Mouse (Mus musculus) hindbrain, postnatal 0 days (tissue): ENCODE measurements around the gene Tomm20. TPM values are rescaled to one million over a fixed set of nuclear protein-coding genes. Genes with fewer than 3 reads are reported as not detected.

Experiments used
- ATAC-seq: fragments of 200-750 bp; cut with Nextera tagmentation; 2 replicates; pipeline ENCODE4 v1.8.0; 2017; ENCODE audit warnings: mild to moderate bottlenecking, moderate TSS enrichment, moderate library complexity
- DNase-seq: peaks from one replicate; pipeline ENCODE4 v3.0.0-alpha.2; 2015; ENCODE audit warnings: low spot score
- H3K27ac ChIP-seq: fragments of 300-500 bp; sonication (generic); 2 replicates; pipeline ENCODE4 v1.5.1; 2014; ENCODE audit warnings: mild to moderate bottlenecking
- H3K27me3 ChIP-seq: fragments of 300-500 bp; sonication (generic); 2 replicates; pipeline ENCODE4 v1.6.1; 2014; ENCODE audit warnings: low read length, mixed read lengths; ENCODE audit not compliant: insufficient read depth
- H3K36me3 ChIP-seq: fragments of 300-500 bp; sonication (generic); 2 replicates; pipeline ENCODE4 v1.6.1; 2014; ENCODE audit warnings: low read length, mixed read lengths; ENCODE audit not compliant: insufficient read depth
- H3K4me1 ChIP-seq: fragments of 300-500 bp; sonication (generic); 2 replicates; pipeline ENCODE4 v1.6.1; 2014; ENCODE audit warnings: antibody characterized with exemption, low read length, mixed read lengths; ENCODE audit not compliant: insufficient read depth
- H3K4me2 ChIP-seq: fragments of 300-500 bp; sonication (generic); 2 replicates; pipeline ENCODE4 v1.6.1; 2014; ENCODE audit warnings: low read depth, mild to moderate bottlenecking, low read length, moderate library complexity, mixed read lengths
- H3K4me3 ChIP-seq: fragments of 300-500 bp; sonication (generic); 2 replicates; pipeline ENCODE4 v1.5.1; 2014; ENCODE audit warnings: low read length
- H3K9ac ChIP-seq: fragments of 300-500 bp; sonication (generic); replicated peaks from 2 replicates; pipeline ENCODE4 v1.6.1; 2014; ENCODE audit warnings: mild to moderate bottlenecking, low read length, moderate library complexity, mixed read lengths
- H3K9me3 ChIP-seq: fragments of 300-500 bp; sonication (generic); 2 replicates; pipeline ENCODE4 v1.6.1; 2016; ENCODE audit warnings: low read length, mixed read lengths
- CTCF ChIP-seq: IDR thresholded peaks from 2 replicates; pipeline ENCODE4 v1.5.1; 2016; ENCODE audit warnings: antibody characterized with exemption, control low read depth, low read depth
- WGBS: fragments of 180-500 bp; shearing (Covaris S2); extraction: QIAGEN DNeasy Blood & Tissue Kit; methylation state at CpG from one replicate; pipeline ENCODE4 v1.1.7; 2014; 5-methylcytosine and 5-hydroxymethylcytosine counted together
- polyA plus RNA-seq: library from polyadenylated mRNA; unstranded; fragments of >200 nt; fragmentation: Nextera tagmentation; extraction: Ambion mirVana; gene quantifications from 2 replicates; pipeline ENCODE4 v1.2.1, GENCODE M21; 2015
- total RNA-seq: library from RNA; depleted of rRNA; stranded (reverse); fragments of >200 nt; gene quantifications from 2 replicates; pipeline ENCODE4 v1.2.3, GENCODE M21; 2014

The Tomm20 gene
- total and polyA plus RNA-seq, 2 experiments from 2014 or later, result 141 to 232 TPM

DNA sequence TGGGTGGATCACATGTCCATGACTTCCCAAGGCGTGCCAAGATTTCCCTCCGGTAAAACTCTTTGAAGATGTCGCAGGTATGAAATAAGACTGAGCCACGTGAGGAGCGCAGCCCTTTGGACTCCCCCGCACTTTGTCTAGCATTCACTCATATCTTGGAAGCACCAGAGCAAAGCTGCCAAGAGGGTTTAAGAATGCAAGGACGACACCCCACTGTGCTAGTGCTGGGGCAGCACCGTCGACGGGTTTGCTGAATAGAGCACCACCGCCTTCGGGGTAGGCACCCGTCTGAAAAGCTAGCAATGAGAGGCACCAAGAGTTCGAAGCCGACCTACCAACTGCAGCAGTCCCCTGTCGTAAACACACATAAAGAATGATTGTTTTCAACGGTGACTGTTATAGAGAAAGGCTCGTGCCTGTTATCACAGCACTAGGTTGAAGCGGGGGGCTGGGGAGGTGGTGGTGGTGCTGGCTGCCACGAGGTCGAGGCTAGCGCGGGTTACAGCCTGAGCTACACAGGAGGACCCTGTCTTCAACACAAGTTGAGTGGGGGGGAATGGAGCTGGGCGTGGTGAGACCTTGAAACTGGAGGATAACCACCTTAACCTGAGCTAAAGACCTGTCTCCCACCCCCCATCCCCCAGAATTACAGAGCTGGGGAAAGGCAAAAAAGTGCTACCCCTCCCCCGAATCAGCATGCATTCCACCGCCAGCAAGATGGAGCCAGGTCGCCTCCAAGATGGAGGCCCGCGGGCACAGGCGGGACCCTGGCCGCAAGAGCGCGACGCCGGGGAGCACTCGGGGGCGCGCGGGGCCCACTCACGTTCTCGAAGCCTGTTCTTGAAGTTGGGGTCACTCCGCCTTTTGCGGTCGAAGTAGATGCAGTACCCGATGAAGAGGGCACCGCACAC lies 608 bp downstream of the Tomm20 start:
- ATAC-seq, result peak; percentile 86
- Histone ChIP-seq H3K4me1 (peaks cover 14% of the 10 kb centered on the region; the same call in 1 of the 2 replicates), H3K9me3 (no peaks in the 10 kb centered on the region), H3K27me3 (no peaks in the 10 kb centered on the region), H3K27ac (peak overlapping the region; percentile 87), H3K4me3 (peak overlapping the region; percentile 57), H3K36me3 (peaks cover 10% of the 10 kb centered on the region; the same call in 1 of the 2 replicates), H3K9ac (peak overlapping the region; percentile 73), H3K4me2 (peak overlapping the region; percentile 94)
- DNase-seq, result peak; percentile 79
- WGBS, result 1% methylated on average over 46 of the region's 46 CpGs
- no peak for TF ChIP-seq CTCF

DNA sequence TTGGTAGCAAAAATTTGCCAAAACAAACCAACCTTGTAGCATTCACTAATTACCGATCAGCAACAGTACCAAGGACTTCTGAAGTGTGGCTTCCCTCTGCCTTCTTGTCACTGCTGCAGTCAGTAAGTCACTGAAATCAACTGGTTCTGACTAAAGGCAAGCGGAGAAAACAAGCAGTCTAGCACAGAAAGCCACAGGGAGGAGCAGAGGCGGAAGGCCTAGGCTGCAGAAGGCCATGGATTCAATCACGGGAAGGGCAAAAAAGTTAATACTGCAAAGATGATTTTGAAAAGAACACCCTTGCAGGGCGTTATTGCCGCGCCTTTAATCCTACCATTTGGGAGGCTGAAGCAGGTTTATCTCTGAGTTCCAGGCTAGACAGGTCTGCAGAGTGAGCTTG lies 2.1 kb downstream of the Tomm20 start:
- ATAC-seq (no peak), DNase-seq (no peak)
- TF ChIP-seq CTCF, result no peak
- Histone ChIP-seq H3K4me3 (no peak overlapping the region), H3K27me3 (no peaks in the 10 kb centered on the region), H3K36me3 (peaks cover 10% of the 10 kb centered on the region), H3K4me2 (peak overlapping the region; percentile 94; the same call in 1 of the 2 replicates), H3K4me1 (peaks cover 14% of the 10 kb centered on the region; the same call in 1 of the 2 replicates), H3K9me3 (no peaks in the 10 kb centered on the region), H3K27ac (no peak overlapping the region), H3K9ac (no peak overlapping the region)
- WGBS, result 89% methylated on average over 7 of the region's 7 CpGs

DNA sequence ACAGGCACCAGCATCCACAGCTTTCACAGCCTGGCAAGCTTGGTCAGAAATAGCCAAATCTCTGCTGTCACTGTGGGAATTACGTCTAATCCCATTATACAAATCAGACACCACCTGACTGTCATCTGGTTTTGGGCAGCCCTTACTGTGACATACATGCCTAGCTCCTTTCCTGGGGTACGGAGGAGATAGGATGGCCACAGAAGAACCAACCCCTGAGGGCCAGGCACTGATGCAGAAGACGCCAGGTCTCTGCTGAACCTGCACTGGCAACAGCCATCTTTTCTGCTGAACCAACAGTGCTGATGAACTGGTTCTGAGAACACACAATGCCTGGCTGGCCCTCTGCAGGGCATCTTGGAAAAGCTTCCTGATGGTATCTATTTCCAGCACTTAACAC lies 8.3 kb downstream of the Tomm20 start:
- Histone ChIP-seq H3K36me3 (peaks cover 29% of the 10 kb centered on the region), H3K27ac (no peak overlapping the region), H3K4me1 (no peaks in the 10 kb centered on the region), H3K9me3 (no peaks in the 10 kb centered on the region), H3K4me2 (no peak overlapping the region), H3K9ac (no peak overlapping the region), H3K4me3 (no peak overlapping the region), H3K27me3 (no peaks in the 10 kb centered on the region)
- WGBS, result 69% methylated on average over 3 of the region's 3 CpGs
- no peak for DNase-seq
- no peak for ATAC-seq
- no peak for TF ChIP-seq CTCF

DNA sequence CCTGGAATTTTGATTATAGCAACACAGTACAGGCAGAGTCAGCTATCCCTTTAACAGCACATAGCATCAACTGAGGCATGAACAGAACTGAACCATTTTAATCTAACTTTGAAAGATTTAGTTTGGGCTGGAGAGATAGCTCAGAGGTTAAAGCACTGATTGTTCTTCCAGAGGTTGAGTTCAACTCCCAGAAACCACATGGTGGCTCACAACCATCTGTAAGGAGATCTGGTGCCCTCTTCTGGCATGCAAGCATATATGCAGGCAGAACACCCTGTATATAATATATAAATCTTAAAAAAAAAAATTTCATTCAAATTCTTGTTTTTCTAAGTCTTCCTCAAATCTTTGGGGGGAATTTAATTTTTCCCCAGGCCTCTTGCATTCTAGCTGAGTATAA lies 9.7 kb downstream of the Tomm20 start:
- no peaks in the 10 kb centered on the region for H3K27me3 ChIP-seq
- no peaks in the 10 kb centered on the region for H3K9me3 ChIP-seq
- no peak overlapping the region for H3K9ac ChIP-seq
- peak; percentile 72 for TF ChIP-seq CTCF
- DNase-seq (peak; percentile 24), ATAC-seq (no peak)
- no peak overlapping the region for H3K4me2 ChIP-seq
- no peaks in the 10 kb centered on the region for H3K4me1 ChIP-seq
- peaks cover 31% of the 10 kb centered on the region for H3K36me3 ChIP-seq
- H3K27ac ChIP-seq, result no peak overlapping the region
- H3K4me3 ChIP-seq, result no peak overlapping the region

DNA sequence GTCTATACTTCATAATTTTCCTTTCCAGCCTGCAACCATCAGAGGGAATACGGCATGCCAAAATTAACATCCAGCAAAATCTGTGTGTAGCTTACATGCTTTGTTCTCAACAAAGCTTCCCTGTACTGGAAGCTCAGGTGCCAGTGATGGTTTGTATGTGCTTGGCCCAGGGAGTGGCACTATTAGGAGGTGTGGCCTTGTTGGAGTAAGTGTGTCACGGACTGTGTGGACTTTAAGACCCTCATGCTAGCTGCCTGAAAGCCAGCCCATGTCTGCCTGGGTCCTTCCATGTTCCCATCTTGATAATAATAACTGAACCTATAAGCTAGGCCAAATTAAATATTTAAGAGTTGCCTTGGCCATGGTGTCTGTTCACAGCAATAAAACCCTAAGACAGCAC lies 10.3 kb downstream of the Tomm20 start:
- TF ChIP-seq CTCF, result no peak
- 93% methylated on average over 2 of the region's 2 CpGs for WGBS
- no peak for ATAC-seq

DNA sequence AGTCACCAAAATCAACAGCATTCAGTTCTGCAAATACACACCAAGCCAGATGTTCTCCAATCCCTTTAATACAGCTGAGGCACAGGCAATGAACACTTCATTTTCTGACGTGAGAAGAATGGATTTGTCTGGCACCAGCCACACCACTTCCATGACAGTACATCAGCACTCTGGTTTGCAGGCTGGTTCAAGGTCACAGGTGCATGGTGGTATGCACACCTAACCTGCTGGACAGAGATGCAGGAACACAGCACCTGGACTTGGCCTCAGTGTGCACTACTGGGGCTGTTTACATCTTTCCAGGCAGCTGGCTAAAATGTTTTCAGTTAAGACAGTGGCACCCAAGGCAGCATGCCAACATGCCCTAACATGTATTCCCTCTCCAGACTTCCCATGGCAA lies 13.0 kb downstream of the Tomm20 start:
- Histone ChIP-seq H3K36me3 (peaks cover 20% of the 10 kb centered on the region; the same call in 1 of the 2 replicates), H3K4me3 (no peak overlapping the region), H3K9ac (no peak overlapping the region), H3K9me3 (no peaks in the 10 kb centered on the region), H3K4me2 (no peak overlapping the region), H3K27ac (no peak overlapping the region), H3K27me3 (no peaks in the 10 kb centered on the region), H3K4me1 (no peaks in the 10 kb centered on the region)
- ATAC-seq (no peak), DNase-seq (no peak)
- TF ChIP-seq CTCF, result no peak
- WGBS, result 82% methylated on average over 1 of the region's 1 CpGs

More for the DNA sequence above, 10.3 kb downstream of the Tomm20 start:
- no peak for DNase-seq
- Histone ChIP-seq H3K27ac (no peak overlapping the region), H3K36me3 (peaks cover 31% of the 10 kb centered on the region), H3K27me3 (no peaks in the 10 kb centered on the region), H3K9ac (no peak overlapping the region), H3K4me2 (no peak overlapping the region), H3K9me3 (no peaks in the 10 kb centered on the region), H3K4me1 (no peaks in the 10 kb centered on the region), H3K4me3 (no peak overlapping the region)

DNA sequence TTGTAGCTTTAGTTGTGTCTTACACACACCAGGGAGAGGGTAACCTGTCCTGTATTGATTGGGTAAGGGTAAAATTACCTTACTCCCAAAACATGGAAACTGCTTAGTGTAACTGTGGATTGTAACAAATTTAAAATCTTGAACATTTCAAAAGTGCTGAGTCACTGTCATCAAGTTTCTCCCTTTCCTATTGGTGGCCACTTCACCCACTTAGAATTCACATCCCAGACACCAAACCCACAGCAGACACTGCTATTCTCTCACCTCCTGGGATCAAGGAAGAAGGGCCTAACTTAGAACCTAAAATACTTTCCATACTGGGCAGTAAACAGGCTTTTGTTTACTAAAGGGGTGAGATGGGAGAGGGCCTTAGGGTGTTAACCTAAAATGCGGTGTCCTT lies 13.4 kb downstream of the Tomm20 start:
- Histone ChIP-seq H3K36me3 (peaks cover 16% of the 10 kb centered on the region; the same call in 1 of the 2 replicates), H3K4me2 (no peak overlapping the region), H3K27ac (no peak overlapping the region), H3K4me1 (no peaks in the 10 kb centered on the region), H3K4me3 (no peak overlapping the region), H3K9me3 (no peaks in the 10 kb centered on the region), H3K9ac (no peak overlapping the region), H3K27me3 (no peaks in the 10 kb centered on the region)
- DNase-seq, result no peak
- ATAC-seq, result no peak
- 89% methylated on average over 1 of the region's 1 CpGs for WGBS
- TF ChIP-seq CTCF, result no peak
